Mouse (Mus musculus) gastrocnemius, adult 8-10 months (tissue): ENCODE data around the gene 4930524B15Rik. TPM values are rescaled to one million over a fixed set of nuclear protein-coding genes. Genes with fewer than 3 reads are reported as not detected.
A peak's percentile ranks its signal among the peaks of the same experiment; 100 is the strongest.
"Not testable (repeated sequence)": the region's sequence is repeated elsewhere in the genome, so short reads cannot be mapped to it uniquely, and the experiment has no call there.

ENCODE experiments used
- DNase-seq, 2 experiments: peaks; one replicate each; pipeline ENCODE4 v3.0.0; 2022; ENCODE audit warnings: low spot score in 2 of 2
- total RNA-seq, 4 experiments: library from RNA; stranded (reverse); gene quantifications; 2 replicates each; pipeline ENCODE4 v1.2.4; 2022

4930524B15Rik gene
- total RNA-seq, 4 experiments from 2014 or later, result not detected

DNA sequence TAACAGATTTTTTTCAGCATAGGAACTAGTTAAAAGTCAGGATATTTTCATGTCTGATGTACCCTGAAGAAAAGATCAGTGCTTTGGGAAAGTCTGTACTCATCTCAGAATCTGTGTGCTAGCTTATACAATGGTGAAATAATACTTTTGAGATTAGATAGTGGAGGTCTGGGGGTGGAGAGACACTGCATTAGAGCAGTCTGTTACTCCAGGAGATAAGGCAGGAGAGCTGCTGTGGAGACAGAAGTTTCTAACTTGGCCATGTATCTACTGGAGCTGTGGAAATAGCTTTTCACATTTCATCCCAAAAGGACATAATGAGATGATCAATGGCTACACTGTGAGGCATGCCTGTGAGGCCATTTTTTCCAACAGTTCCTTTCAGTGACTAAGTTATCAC is 17.9 kb downstream of the 4930524B15Rik start:
- DNase-seq, result no peak

DNA sequence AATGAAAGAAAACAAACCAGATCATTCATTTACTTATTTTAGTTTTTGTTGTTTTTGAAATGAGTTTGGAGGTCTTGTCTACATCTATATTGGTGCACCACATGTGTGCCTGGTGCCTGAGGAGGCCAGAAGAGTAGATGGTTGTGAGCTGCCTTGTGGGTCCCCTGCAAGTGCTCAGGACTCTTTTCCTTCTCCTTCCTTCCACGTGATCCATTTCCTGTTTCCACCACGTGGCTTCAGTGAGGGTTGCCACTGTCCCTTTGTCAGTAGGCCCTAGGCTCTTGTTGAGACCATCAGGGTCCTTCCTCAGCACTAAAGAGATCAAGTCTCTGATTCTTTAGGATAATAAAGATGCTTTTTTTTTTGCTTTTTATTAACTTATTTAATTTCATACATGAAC is 19.4 kb downstream of the 4930524B15Rik start:
- DNase-seq, result no peak

DNA sequence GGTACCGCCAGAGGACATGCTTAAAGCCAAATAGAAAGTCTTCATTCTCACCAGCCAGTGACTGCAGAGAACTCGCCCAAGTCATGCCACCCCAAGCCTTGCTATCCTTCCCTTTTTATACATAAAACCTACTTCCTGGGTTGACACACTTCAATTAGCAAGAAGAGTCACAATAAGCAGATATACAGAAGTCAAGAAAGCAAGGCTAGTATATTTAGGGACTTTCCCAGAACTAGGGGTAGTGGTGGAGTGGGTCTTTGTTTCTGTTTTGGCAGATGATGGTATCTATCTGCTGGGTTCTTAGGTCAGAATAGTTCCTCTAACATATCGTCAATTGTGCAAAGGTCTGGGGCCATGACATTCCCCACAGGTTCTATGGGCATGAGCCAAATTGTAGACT is 27.1 kb downstream of the 4930524B15Rik start:
- DNase-seq, result no peak

DNA sequence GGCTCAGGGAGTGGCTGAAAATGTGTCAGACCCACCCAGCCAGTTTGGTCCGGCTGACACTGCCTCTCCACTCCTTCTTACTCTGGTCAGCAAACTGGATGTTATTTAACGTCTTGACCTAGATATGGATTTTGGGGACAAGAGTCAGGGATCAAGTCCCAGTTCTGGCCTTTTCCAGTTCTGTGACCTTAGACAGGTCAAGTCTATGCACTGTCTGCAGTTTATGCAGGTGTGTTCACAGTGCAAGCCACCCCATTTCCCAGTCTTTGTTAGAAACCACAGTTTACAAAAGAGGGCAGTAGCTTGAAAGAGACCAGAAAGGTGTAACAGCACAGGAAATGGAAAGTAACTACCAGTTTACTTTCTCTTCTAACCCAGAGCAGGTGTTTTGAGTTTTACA is 34.3 kb downstream of the 4930524B15Rik start:
- DNase-seq, result no peak

DNA sequence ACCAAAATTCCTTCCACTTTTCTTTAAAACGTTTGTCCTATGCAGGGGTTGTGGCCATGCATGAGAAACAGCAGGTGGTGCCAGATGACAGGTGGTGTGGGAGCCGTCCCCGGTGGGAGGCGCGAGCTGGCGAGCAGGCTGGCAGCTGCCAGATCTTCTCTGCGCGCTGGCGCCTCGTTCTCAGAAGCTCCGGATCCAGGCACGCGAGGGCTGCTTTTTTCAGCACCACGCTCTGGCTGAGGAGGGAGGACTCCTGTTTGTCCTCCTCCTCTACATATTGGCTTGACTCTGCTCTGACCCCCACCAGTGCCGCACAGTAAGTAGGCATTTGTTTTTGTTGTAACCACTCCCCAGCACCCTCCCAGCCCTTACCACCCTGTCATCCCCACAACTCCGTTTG is 34.9 kb downstream of the 4930524B15Rik start, which contains the start of gene Nsg2:
Gene Nsg2 (plus strand): TSS at position 183 of the 400 bp plus-strand sequence.
- peak; percentile 12 to 48 for DNase-seq

DNA sequence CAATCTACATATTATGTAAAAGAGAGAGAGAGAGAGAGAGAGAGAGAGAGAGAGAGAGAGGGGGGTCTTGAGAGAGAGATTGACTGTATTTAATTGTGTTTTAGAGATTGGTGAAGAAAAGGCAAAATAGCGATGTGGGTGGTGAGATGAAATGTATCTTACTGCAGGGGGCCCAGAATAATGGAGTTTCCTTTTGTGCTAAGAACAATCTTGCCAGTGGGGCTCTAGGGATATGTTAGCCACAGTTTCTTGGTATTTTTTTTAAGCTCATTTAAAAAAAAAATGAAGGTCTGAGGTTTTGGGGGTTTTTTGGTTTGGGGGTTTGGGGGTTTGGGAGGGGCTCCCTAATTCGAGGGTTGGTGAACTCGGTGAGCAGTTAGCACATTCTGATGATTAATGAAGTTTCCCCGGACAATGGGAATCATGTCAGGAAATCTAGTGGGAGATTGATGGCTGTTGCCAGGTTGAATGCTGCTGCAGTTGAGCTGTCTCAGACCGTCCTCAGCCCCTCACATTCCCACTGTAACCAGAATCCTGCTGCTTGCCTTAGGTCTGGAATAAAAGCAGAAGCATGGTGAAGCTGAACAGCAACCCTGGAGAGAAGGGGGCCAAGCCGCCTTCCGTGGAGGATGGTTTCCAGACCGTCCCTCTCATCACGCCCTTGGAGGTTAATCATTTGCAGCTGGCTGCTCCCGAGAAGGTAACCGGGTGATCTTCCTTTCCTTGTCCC is 36.0 kb downstream of the 4930524B15Rik start:
- no peak for DNase-seq

DNA sequence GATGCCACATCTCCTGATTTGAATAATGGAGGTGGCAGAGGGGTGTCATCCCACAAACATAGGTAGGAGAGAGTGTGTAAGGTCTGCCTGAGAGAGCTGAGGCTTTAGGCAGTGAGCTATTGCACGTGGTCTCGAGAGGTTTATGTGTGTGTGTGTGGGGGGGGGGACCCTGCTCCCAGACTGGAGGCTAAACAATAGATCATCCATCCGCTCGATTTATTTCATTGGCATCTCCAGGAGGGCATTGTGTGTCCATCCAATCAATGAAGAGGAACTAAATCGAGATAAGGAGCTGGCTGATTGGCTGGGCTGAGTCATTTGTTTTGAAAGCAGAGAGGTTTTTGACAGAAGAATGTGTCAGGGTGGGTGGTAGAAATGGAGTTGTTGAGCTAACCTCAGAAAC is 37.3 kb downstream of the 4930524B15Rik start:
- DNase-seq, result no peak

DNA sequence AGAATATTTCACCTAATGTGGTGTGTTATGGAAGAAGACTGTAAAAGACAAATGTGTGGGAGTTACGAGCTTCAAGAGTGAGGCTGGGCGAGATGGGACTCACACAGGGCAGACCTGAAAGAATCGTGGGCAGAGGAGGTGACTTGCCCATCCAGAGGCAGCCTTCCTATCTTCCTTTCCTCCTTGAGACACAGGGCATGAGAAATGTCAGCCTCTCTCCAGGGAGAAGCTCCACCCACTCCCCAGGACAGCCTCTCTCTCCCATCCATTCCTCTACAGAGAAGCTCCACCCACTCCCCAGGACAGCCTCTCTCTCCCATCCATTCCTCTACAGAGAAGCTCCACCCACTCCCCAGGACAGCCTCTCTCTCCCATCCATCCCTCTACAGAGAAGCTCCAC is 42.7 kb downstream of the 4930524B15Rik start:
- DNase-seq, result not testable (repeated sequence)

DNA sequence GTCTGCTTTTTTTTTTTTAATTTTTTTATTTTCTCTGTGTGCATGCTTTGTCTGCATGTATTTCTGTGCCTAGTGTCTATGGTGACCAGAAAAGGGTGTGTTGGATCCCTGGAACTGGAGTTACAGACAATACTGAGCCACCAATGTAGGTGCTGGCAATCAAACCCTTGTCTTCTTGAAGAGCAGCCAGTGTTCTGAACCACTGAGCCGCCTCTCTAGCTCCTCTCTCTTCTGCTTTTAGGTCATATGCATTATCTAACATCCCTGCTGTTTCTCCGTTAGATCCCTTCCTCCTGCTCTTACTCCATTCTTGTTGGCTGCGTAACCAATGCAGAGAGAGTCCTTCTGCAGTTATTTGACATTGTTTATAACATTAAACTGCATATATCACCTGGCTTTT is 43.5 kb downstream of the 4930524B15Rik start:
- DNase-seq, result no peak

DNA sequence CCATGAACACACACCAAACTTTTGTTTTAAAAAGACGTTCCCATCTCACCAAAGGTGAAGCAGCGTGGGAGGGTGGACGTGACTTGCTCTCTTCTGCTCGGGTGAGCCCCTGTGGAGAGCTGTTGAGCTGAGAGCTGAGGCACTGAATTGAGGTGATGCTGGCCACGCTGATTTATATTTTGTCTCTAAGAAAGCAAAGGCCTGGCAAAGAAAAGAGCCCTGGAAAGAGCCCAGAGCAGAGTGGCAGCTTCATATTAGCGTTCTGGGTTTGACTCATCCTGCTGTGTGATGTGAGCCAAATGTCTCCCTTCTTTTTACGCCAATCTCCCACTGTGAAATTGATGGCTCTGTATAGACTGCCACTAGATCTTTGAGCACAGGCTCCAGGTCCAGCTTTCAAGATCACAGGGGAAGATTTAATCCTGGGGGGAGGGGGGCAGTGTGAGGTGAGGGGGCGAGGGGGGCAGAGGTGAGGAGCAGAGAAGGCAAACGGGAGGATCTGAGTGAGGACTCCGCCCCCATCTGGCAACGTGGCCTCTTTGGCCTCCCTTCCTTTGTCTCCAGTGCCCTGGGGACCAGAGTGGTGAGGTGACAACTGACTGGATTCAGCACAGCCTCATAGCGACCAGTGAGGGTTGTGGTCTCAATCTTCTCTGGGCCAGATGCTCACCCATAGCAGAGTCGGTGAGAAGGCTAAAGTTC is 44.7 kb downstream of the 4930524B15Rik start:
- DNase-seq, result no peak

DNA sequence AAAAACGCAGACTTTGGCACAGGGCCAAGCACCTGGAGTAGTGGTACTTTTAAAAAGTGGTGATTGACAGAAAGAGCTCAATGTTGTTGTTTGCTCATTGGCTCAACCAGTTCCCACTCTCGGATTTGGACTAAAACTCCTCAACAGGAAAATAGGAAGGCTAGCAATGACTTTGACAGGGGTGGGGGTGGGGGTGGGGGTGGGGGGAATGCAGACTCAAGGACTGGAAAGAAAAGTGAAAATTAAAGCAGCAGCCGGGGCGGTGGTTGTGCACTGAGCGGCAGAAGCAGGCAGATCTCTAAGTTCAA is 45.2 kb downstream of the 4930524B15Rik start:
- no peak for DNase-seq

DNA sequence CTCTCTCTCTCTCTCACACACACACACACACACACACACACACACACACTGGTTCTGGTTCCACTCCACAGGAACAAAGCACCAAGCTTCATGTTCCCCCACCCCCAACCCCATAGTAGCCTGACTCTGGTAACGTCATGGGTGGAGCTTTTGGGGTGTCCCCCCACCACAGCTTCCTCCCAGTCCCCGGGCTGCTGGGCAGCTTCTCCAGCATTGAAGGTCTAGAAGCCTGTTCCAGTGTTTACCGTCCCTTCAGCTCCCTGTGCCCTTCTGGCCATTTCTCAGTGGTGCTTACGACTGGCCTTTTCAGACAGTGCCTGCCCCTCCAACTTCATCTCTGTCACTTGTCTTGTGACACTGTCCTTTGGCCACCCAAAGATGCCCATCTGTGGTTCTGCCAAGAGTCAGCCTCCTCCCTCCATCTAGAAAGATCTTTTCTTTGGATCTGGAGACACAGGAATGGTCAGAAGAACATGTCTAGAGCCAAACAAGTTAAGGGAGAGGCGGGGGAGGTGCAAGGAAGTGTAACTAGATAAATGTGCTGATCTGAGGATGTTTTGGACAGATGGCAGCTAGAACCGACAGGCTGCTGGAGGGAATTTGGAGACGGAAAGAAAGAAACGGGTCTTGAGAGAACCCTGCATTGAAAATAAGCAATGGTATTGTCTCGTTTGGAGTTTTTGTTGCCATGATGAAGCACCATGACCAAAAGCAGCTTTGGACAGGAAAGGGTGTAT is 46.6 kb downstream of the 4930524B15Rik start:
- no peak for DNase-seq

DNA sequence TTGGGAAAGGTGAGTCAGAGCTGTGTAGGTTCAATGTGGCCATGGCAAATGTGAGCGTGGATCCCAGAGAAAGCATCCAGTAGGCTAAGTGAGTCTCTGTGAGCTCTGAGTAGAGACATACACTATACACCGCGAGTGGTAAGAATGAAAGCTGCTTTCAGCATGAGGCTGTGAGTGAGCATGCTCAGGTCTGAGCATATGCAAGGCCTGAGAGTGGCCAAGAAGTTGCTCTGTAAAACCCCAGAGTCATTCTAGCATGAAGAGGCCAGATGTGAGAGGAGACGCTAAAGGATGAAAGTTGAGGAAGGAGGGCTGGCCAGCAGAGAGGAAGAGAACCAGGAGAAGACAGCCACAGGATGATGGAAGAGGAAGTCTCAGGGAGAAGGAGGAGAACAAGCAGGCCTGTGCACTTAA is 47.6 kb downstream of the 4930524B15Rik start:
- no peak for DNase-seq

DNA sequence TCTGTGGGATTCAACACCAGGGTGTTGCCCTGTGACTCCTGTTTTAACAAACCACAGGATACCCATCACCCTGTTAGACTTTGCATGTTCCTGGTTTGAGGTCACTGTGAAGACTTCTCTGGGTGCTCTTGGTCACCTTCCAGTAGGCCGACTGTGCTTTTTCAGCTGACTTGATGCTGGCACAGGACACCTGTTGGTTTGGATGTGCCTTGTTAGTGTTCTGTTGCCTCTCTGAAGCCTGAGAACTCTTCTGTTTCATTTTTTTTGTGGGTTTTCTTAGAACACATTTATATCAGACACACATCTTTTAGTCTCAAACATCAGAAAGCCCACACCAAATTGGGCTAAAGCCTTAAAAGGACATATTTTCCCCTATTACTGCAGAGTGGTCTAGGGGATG is 48.2 kb downstream of the 4930524B15Rik start:
- no peak for DNase-seq

DNA sequence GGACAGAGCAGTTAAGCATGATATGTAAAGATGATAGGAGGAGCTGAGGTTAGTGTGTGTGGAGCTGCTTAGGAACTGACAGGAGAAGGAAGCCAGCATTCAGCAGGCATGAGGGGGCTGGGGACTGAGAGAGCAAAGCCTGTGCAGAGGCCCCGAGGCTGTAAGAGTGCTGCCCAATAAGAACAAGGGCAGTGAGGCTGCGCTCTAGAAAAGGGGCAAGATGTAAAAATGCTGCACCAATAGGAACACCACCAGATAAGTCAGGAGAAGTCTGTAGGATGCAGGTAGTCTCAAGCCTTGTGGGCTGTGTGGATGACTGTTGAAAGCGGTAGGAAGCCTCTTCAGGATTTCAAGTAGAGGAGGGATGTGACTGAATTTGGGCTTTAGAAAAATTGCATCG is 52.8 kb downstream of the 4930524B15Rik start:
- no peak for DNase-seq

DNA sequence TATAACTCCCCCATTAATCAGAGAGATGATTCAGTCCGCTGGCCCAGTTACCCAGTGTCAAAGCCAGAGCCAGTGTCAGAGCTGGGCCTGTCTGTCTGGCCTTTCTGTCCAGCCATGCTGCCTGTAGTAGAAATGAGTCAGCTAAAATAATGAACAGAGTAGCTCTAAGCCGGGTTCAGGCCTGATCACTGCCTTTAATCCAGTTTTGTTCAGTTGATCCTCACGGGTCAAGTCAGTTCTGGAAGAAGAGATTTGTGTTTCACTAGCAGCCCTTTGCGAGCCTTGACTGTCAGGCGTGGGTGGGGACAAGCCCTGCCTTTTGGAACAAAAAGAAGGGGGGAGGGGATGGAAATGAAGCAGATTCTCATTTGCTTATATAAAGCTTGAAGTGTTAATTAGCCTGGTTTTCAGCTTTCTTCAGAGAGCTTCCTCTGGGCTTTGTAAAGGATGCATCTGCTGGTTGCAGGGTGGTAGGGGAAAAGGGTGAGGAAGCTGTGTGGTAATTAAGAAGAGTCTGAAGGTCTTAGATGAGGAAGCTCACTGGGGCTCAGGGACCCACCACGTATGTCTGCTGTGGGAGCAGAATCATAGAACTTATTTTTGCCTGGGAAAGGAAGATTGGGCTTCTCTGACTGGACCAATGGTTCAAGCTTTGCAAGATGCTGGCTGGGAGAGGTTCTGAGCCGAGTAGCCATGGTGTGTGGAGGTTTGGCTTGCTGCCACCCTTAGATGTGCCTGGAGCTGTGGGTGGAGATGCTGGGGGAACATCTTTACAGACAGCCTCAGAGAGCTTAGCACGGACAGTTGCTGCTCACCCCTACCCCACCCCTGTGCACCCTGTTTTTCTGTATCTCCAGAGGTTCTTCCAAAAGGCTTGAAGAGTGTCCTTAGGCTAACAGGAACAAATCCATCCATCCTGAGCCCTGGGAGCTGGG is 54.9 kb downstream of the 4930524B15Rik start:
- DNase-seq, result no peak

DNA sequence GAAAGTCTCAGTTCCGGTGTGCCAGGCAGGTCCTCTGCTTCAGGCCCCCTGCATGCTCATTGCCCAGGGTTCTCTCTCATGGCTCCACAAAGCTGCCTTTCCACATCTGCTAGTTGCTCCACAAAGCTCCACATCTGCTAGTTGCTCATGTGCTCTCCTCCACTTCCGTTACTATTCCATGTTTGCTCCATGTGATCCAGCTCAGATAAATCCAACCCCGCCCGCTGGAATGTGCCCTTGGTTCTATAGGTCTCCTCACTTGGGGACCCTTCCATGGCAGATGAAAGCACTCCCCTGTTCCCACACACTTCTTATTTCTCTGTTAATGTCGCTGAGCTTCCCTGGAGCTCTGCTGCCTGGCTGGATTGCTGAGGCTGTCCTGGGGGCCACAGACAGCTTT is 61.2 kb downstream of the 4930524B15Rik start:
- DNase-seq, result no peak

DNA sequence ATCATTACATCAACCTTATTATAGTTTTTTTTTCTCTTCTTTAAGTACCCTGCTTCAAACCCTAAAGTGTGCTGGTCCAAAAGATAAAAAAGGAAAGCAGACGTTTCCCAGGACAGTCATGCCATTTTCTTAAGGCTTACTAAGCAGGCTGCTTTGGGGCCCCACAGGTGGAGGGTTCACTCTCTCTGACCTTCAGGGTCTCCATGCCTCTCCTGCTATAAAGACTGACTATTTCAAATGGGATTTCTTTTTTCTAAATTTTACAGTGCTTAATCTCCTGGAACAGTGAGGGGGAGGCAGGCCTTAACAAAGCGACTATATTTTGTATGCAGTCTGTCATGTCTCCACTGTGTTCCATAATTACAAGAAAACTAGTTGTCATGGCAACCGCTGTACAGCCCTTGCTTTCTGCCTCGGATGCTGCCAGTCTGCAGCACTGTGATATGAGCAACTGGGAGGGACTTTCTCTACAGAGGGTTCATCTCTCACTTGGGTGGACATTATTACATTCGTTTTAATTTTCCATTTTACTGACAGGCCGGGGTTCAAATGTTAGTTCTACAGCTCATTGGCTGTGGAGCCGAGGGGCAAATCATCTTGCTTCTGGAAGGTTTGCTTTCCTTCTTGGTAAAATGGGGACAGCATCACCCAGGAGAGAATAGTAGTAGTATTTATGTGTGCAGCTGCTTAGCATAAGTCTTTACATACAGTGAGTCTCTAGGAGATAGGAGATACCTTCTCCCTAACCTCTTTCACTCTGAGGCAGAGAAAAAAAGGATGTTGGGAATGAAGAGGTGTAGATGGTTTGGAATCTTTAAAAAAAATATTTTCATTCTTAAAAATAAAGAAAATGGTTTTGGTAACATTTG is 62.3 kb downstream of the 4930524B15Rik start:
- DNase-seq, result no peak

DNA sequence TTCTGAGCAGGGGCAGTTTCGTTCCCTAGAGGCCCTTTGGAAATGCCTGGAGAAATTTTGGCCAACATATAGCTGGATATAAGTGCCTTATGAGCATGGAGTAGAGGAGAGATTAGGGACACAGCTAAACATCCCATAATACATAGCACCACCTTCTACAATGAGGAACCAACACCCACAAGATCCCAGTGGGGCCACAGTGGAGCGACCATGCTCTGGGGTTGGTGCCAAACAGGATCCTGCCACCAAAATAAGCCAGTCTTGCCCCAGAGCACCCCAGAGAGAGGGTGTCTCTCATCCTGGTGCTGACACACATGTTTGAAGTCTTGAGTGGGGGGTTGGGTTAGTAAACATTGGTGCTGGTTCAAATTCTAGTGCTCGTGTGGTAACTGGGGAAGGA is 63.2 kb downstream of the 4930524B15Rik start:
- DNase-seq, result no peak
